Mouse (Mus musculus) testis, adult 2 months (tissue): Measurements from ENCODE around the gene Nfkbiz.

Experiments used
- CTCF ChIP-seq: fragments of 200-500 bp; IDR thresholded peaks from 2 replicates; pipeline ENCODE4 v1.5.1; 2012; ENCODE audit warnings: low read depth, mild to moderate bottlenecking, inconsistent platforms, low read length, moderate library complexity; ENCODE audit not compliant: control insufficient read depth, insufficient read depth, insufficient replicate concordance
- POLR2A ChIP-seq: fragments of 200-500 bp; IDR thresholded peaks from 2 replicates; pipeline ENCODE4 v1.6.1; 2012; ENCODE audit warnings: low read depth, mild to moderate bottlenecking, inconsistent platforms, low read length, moderate library complexity; ENCODE audit not compliant: control insufficient read depth

DNA sequence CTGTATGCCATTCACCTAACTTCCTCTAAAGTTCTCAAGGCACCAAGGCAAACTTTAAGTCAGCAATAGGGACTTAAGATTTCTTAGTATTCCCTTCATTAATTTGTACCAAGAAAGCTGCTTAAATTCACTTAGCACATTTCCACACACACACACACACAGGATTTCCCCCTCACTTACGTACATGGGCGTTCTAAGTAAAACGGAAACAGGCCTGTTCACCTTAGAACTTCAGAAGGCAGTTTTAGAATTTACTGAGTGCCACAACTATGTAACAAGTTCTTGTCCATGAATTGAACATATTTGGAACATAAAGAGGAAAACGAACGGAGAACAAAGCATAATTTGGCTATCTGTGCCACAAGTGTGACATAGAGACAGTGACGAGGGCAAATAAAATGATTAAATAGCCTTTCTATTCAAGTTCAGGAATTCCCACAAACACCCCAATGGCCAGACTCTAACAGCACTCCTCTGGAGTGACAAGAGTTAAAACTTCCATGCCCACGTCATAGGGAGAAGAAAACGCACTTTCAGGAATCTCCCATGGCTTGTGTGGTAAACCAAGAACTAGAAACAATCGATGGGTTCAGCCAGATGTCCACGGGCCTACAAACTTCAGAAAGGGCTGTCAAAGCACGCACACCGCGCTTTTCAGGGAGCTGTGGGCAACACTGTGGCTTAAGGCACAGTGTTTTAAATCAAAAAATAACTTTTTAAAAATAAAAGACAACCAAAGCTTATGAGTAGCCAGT is 18.4 kb downstream of the Nfkbiz start:
- no peak for TF ChIP-seq POLR2A
- no peak for TF ChIP-seq CTCF
